Comparison of ENCODE assay signal across 8 mouse cellular contexts in genomic region chr6:28831011-28831853, GRCm38 (mm10). TPM values are rescaled to one million over a fixed set of nuclear protein-coding genes. Genes with fewer than 3 reads are reported as not detected.
DNase-seq lines count a peak whose midpoint lies in the region; ATAC-seq and TF ChIP-seq lines count a peak whose summit lies in the region.

Lrrc4 (minus strand) TSS chr6:28831747.

- no peak for DNase-seq in neural tube, embryonic 11.5 days (ENCODE audit: low spot score)
- DNase-seq in neural tube, embryonic 10.5 days (ENCODE audit: extremely low spot score, low spot score): no peak
- no peak for DNase-seq in layer of hippocampus, postnatal 14 days (ENCODE audit: low spot score in 2 of 2)
- no peak for DNase-seq in midbrain, postnatal 0 days (ENCODE audit: low spot score)
- DNase-seq in gastrocnemius, adult 8-10 months (ENCODE audit: low spot score in 2 of 2): no peak

- peak within 1 kb of the TSS; percentile 94 for H3K4me2 ChIP-seq in neural tube, embryonic 11.5 days (ENCODE audit: low read depth)
- peak within 1 kb of the TSS; percentile 94 for H3K4me2 ChIP-seq in midbrain, postnatal 0 days (ENCODE audit: low read depth, low read length, poor library complexity, severe bottlenecking)

- H3K27me3 ChIP-seq in erythroblast, embryonic 14.5 days (ENCODE audit: control insufficient read depth): peaks cover 58% of the 10 kb centered on the region
- peaks cover 4% of the 10 kb centered on the region; the same call in 1 of the 2 replicates for H3K27me3 ChIP-seq in neural tube, embryonic 11.5 days (ENCODE audit: control insufficient read depth, insufficient read depth, low read length)
- no peaks in the 10 kb centered on the region for H3K27me3 ChIP-seq in midbrain, postnatal 0 days (ENCODE audit: insufficient read depth, low read length)

- H3K9me3 ChIP-seq in erythroblast, embryonic 14.5 days (ENCODE audit: control insufficient read depth, low read length): peaks cover 2% of the 10 kb centered on the region; the same call in 1 of the 2 replicates
- no peaks in the 10 kb centered on the region for H3K9me3 ChIP-seq in neural tube, embryonic 11.5 days (ENCODE audit: control insufficient read depth, low read length)
- no peaks in the 10 kb centered on the region for H3K9me3 ChIP-seq in midbrain, postnatal 0 days (ENCODE audit: low read length)

- no peak for ATAC-seq in erythroblast, adult 5-6 weeks (replicated peaks; ENCODE audit: low FRiP score, poor library complexity, severe bottlenecking)
- ATAC-seq in neural tube, embryonic 11.5 days (ENCODE audit: insufficient read depth, low FRiP score, low TSS enrichment): no peak
- no peak; the same call in 1 of the 2 replicates for ATAC-seq in midbrain, postnatal 0 days (ENCODE audit: low FRiP score)
- ATAC-seq in megakaryocyte-erythroid progenitor cell, adult 5-6 weeks (replicated peaks; ENCODE audit: low FRiP score, low TSS enrichment, poor library complexity, severe bottlenecking): no peak

- H3K27ac ChIP-seq in neural tube, embryonic 11.5 days (ENCODE audit: low read depth, low read length): peak within 1 kb of the TSS; percentile 92
- H3K27ac ChIP-seq in midbrain, postnatal 0 days (ENCODE audit: low read depth, low read length): peak within 1 kb of the TSS; percentile 91

- WGBS in neural tube, embryonic 11.5 days: 17% methylated on average over 27 of the region's 27 CpGs
- 22% methylated on average over 27 of the region's 27 CpGs for WGBS in midbrain, postnatal 0 days

- H3K4me1 ChIP-seq in erythroblast, embryonic 14.5 days (ENCODE audit: control insufficient read depth): peaks cover 12% of the 10 kb centered on the region
- peaks cover 41% of the 10 kb centered on the region for H3K4me1 ChIP-seq in neural tube, embryonic 11.5 days (ENCODE audit: control insufficient read depth, insufficient read depth, low read length)
- peaks cover 23% of the 10 kb centered on the region; the same call in 1 of the 2 replicates for H3K4me1 ChIP-seq in midbrain, postnatal 0 days (ENCODE audit: insufficient read depth, low read length)

- peaks cover 6% of the 10 kb centered on the region; the same call in 1 of the 2 replicates for H3K36me3 ChIP-seq in erythroblast, embryonic 14.5 days (ENCODE audit: control insufficient read depth)
- H3K36me3 ChIP-seq in neural tube, embryonic 11.5 days (ENCODE audit: control insufficient read depth, insufficient read depth, low read length): 0 out of 2 replicates have a peak, but pooled peaks cover 2% of the 10 kb centered on the region
- H3K36me3 ChIP-seq in midbrain, postnatal 0 days (ENCODE audit: insufficient read depth, low read length): no peaks in the 10 kb centered on the region

- no peak for TF ChIP-seq CTCF in midbrain, postnatal 0 days (IDR thresholded peaks at IDR 0.05)

- peak within 1 kb of the TSS; percentile 47 for H3K4me3 ChIP-seq in erythroblast, embryonic 14.5 days (replicated peaks)
- H3K4me3 ChIP-seq in neural tube, embryonic 11.5 days (ENCODE audit: low read depth, low read length): peak within 1 kb of the TSS; percentile 84
- H3K4me3 ChIP-seq in midbrain, postnatal 0 days (ENCODE audit: low read depth, low read length): peak within 1 kb of the TSS; percentile 91

- H3K9ac ChIP-seq in neural tube, embryonic 11.5 days (ENCODE audit: low read length): peak within 1 kb of the TSS; percentile 95
- peak within 1 kb of the TSS; percentile 96 for H3K9ac ChIP-seq in midbrain, postnatal 0 days (replicated peaks; ENCODE audit: low read length, poor library complexity, severe bottlenecking)

RNA-seq across cellular contexts. Expression of gene Lrrc4, which starts in this region (rescaled TPM):
- polyA plus RNA-seq in erythroblast, embryonic 14.5 days (2012): not detected in 2 replicates
- total RNA-seq in erythroblast, adult 5-6 weeks (2015; ENCODE audit: low replicate concordance): not detected in 2 replicates
- total RNA-seq in erythroblast, adult 5-6 weeks (2017; ENCODE audit: low replicate concordance): not detected in 2 replicates
- polyA plus RNA-seq in neural tube, embryonic 11.5 days (2014; fragmentation: Nextera tagmentation; extraction: Ambion mirVana): 6.3 and 7.2 TPM in 2 replicates
- total RNA-seq in layer of hippocampus, postnatal 14 days (2021): 10 to 100 TPM; 67.6 to 70.8 TPM
- 45.0 and 61.2 TPM in 2 replicates for total RNA-seq in midbrain, postnatal 0 days (2014; rRNA removed)
- polyA plus RNA-seq in midbrain, postnatal 0 days (2015; fragmentation: Nextera tagmentation; extraction: Ambion mirVana): 5.8 and 5.9 TPM in 2 replicates
- total RNA-seq in megakaryocyte-erythroid progenitor cell, adult 5-6 weeks (2014; fragmentation: Nextera tagmentation): not detected in 2 replicates
- total RNA-seq in megakaryocyte-erythroid progenitor cell, adult 5-6 weeks (2017): 0.05 TPM in 1 of 2 replicates, not detected in the other
- total RNA-seq in gastrocnemius, adult 8-10 months (2022): under 1 TPM; 0.22 to 0.38 (median 0.23) TPM

Comparison
In these comparisons a context has a peak if more than half of its experiments do, and no peak if none do; other contexts are left out.
1. RNA of gene Lrrc4 (total RNA-seq): 67.6 to 70.8 TPM in layer of hippocampus, postnatal 14 days and 45.0 to 61.2 TPM in midbrain, postnatal 0 days; 0.22 to 0.38 TPM in gastrocnemius, adult 8-10 months, 0.05 TPM in megakaryocyte-erythroid progenitor cell, adult 5-6 weeks and not detected in erythroblast, adult 5-6 weeks; every median in the first group is over 10 times any median in the second.
2. Peak in every context shown above with its lines, with median percentiles within 50 percentile points of each other: H3K4me3 ChIP-seq.